Mouse (Mus musculus): Measurements from ENCODE around the gene Gm17660.

DNA sequence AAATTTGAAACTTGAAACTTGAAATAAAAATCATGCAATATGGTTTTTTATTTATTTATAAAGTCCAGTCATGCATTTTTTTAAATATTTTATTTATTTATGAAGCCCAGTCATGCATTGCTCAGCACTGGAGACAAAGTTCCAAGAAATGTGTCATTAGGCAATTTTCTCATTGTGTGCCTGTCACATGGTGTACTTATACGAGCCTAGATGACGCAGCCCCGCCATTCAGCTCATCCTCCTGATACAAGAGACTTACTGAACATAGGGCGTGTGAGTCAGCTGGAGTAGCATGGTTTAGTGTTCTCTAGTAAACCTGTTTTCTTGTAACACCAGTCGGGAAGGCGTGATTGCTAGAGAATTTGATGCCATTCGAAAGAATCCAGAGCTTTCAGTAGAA lies 21.1 kb downstream of the Gm17660 start:
- TF ChIP-seq CTCF (IDR thresholded peaks at IDR 0.05), result no peak
- TF ChIP-seq EP300 (IDR thresholded peaks at IDR 0.05), result no peak
